Mouse (Mus musculus): ENCODE measurements around the gene Tfg. TPM values are rescaled to one million over a fixed set of nuclear protein-coding genes. Genes with fewer than 3 reads are reported as not detected.

Gene Tfg
- total and polyA plus RNA-seq, 3 experiments = 80.6 to 324 (median 112) TPM

DNA sequence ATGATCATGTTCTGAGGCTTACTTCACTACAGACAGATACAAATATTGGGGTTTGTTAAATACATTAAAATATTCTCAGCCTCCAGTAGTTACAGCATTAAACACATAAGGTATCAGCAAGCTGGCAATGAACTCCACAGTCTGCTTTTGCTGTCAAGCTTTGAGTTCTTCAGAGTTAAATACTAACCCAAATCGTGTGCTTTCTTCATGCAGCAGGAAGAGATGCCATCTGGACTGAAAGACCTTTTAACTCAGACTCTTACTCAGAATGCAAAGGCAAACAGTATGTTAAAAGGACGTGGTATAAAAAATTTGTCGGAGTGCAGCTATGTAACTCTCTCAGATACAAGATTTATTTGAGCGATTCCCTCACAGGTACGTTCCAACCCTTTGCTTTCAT lies 30.5 kb downstream of the Tfg start:
- TF ChIP-seq GATA1 (IDR thresholded peaks at IDR 0.05; ENCODE audit: borderline replicate concordance, low read length) (no peak), CTCF (IDR thresholded peaks at IDR 0.05; ENCODE audit: low read depth, low read length) (no peak), POLR2AphosphoS5 (IDR thresholded peaks at IDR 0.05; ENCODE audit: insufficient replicate concordance, low read depth, low read length) (no peak), TAL1 (conservative IDR thresholded peaks at IDR 0.05; ENCODE audit: low read depth, low read length) (no peak), GATA2 (IDR thresholded peaks at IDR 0.05; ENCODE audit: borderline replicate concordance, low read depth, low read length) (no peak)
- DNase-seq (ENCODE audit: low spot score) (no peak), ATAC-seq (ENCODE audit: extremely low read depth, insufficient number of reproducible peaks, low FRiP score, poor library complexity, severe bottlenecking) (no peak)
- Histone ChIP-seq H3K4me1 (ENCODE audit: insufficient read depth, low read depth, low read length) (no peaks in the 10 kb centered on the region), H3K9me3 (replicated peaks) (no peaks in the 10 kb centered on the region), H3K27me3 (ENCODE audit: insufficient read depth, low read length) (no peaks in the 10 kb centered on the region), H3K4me3 (ENCODE audit: low read depth, low read length) (no peak overlapping the region), H3K36me3 (replicated peaks) (peaks cover 56% of the 10 kb centered on the region)

DNA sequence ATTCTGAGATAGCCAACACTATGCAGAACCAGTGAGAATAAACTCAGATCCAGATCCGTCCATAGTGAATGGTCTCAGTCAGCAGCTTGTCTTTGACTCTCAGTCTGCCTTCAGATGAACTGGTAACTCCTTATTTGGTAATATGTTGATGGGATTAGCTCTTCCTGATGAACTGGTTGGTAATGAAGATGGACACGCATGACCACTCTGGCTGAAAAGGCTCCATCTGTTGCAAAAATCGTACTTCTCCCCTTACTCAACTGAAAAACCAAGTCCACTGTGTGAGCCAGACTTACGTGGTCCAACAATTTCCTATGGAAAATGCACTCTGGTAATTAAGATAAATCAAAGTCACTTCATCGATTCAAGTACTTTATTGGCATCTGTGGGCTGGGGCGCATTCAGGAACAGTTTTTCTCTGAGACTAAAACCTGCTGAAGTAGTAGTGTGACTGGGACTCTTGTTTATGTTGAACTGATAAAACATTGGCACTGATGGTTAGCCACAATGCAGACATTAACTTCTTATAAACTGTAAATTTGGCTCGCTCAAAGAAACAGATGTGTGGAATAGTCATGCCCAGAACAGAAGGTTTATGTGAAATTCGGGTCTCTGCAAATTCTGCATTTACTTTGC lies 36.1 kb downstream of the Tfg start:
- no peak for ATAC-seq (ENCODE audit: extremely low read depth, insufficient number of reproducible peaks, low FRiP score, poor library complexity, severe bottlenecking)
- no peak for TF ChIP-seq GATA1 (IDR thresholded peaks at IDR 0.05; ENCODE audit: borderline replicate concordance, low read length)
- TF ChIP-seq TAL1 (conservative IDR thresholded peaks at IDR 0.05; ENCODE audit: low read depth, low read length) = no peak
- TF ChIP-seq POLR2AphosphoS5 (IDR thresholded peaks at IDR 0.05; ENCODE audit: insufficient replicate concordance, low read depth, low read length) = no peak
- TF ChIP-seq CTCF (IDR thresholded peaks at IDR 0.05; ENCODE audit: low read depth, low read length) = no peak
- TF ChIP-seq GATA2 (IDR thresholded peaks at IDR 0.05; ENCODE audit: borderline replicate concordance, low read depth, low read length) = no peak

DNA sequence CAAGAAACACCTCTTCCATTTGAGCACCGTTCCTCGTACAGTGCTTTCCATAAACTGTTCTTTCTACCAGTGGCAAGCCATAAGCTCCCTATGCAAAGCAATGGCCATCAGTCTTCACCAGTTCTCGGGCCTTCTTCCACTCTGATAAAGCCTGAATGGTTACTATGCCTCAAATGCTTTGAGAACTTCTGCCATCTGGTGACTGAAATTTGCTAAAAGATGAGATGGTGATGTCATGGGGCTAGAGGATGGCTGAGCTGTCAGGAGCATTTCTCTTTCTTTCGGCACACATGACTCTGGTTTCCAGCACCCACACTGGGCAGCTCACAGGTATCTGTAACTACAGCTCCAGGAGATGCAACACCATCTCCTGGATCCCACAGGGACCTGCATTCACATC lies 40.1 kb downstream of the Tfg start:
- Histone ChIP-seq H3K4me1 (ENCODE audit: insufficient read depth, low read depth, low read length) (no peaks in the 10 kb centered on the region), H3K9me3 (replicated peaks) (no peaks in the 10 kb centered on the region), H3K4me3 (ENCODE audit: low read depth, low read length) (no peak overlapping the region), H3K27me3 (ENCODE audit: insufficient read depth, low read length) (peaks cover 9% of the 10 kb centered on the region), H3K36me3 (replicated peaks) (no peaks in the 10 kb centered on the region)
- TF ChIP-seq CTCF (IDR thresholded peaks at IDR 0.05; ENCODE audit: low read depth, low read length) (no peak), TAL1 (conservative IDR thresholded peaks at IDR 0.05; ENCODE audit: low read depth, low read length) (no peak), GATA1 (IDR thresholded peaks at IDR 0.05; ENCODE audit: borderline replicate concordance, low read length) (no peak), POLR2AphosphoS5 (IDR thresholded peaks at IDR 0.05; ENCODE audit: insufficient replicate concordance, low read depth, low read length) (no peak), GATA2 (IDR thresholded peaks at IDR 0.05; ENCODE audit: borderline replicate concordance, low read depth, low read length) (no peak)
- ATAC-seq (ENCODE audit: extremely low read depth, insufficient number of reproducible peaks, low FRiP score, poor library complexity, severe bottlenecking) (no peak), DNase-seq (ENCODE audit: low spot score) (no peak)

More for the DNA sequence above, 36.1 kb downstream of the Tfg start:
- Histone ChIP-seq H3K9me3 (replicated peaks) (no peaks in the 10 kb centered on the region), H3K4me3 (ENCODE audit: low read depth, low read length) (no peak overlapping the region), H3K4me1 (ENCODE audit: insufficient read depth, low read depth, low read length) (no peaks in the 10 kb centered on the region), H3K27me3 (ENCODE audit: insufficient read depth, low read length) (peaks cover 3% of the 10 kb centered on the region; the same call in 1 of the 2 replicates), H3K36me3 (replicated peaks) (peaks cover 21% of the 10 kb centered on the region)
- DNase-seq (ENCODE audit: low spot score) = no peak

DNA sequence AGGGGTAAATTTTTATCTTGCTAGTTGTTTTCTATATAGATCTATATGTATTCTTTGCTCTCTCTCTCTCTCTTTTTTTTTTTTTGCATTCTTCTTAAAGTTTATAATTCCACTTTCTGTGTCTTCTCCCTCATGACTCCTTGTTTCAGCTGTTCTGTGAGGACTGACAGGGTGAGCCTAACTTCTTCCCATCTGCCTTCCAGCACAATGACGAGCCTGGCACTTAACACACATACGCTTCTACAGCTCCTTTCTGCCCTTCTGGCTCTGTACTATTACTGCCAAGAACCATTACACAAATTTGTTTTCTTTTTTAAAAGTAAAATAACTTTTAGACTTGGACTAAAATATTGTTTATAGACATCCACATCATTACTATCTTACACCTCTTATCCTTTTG lies 43.8 kb downstream of the Tfg start:
- no peak for TF ChIP-seq POLR2AphosphoS5 (IDR thresholded peaks at IDR 0.05; ENCODE audit: insufficient replicate concordance, low read depth, low read length)
- no peak for TF ChIP-seq GATA2 (IDR thresholded peaks at IDR 0.05; ENCODE audit: borderline replicate concordance, low read depth, low read length)
- no peak for TF ChIP-seq CTCF (IDR thresholded peaks at IDR 0.05; ENCODE audit: low read depth, low read length)
- no peak for TF ChIP-seq GATA1 (IDR thresholded peaks at IDR 0.05; ENCODE audit: borderline replicate concordance, low read length)
- no peak for TF ChIP-seq TAL1 (conservative IDR thresholded peaks at IDR 0.05; ENCODE audit: low read depth, low read length)
- H3K27me3 ChIP-seq (ENCODE audit: insufficient read depth, low read length) = peaks cover 23% of the 10 kb centered on the region
- H3K4me3 ChIP-seq (ENCODE audit: low read depth, low read length) = no peak overlapping the region
- H3K9me3 ChIP-seq (replicated peaks) = no peaks in the 10 kb centered on the region
- H3K4me1 ChIP-seq (ENCODE audit: insufficient read depth, low read depth, low read length) = no peaks in the 10 kb centered on the region
- ATAC-seq (ENCODE audit: extremely low read depth, insufficient number of reproducible peaks, low FRiP score, poor library complexity, severe bottlenecking) (no peak), DNase-seq (ENCODE audit: low spot score) (no peak)
- H3K36me3 ChIP-seq (replicated peaks) = no peaks in the 10 kb centered on the region

DNA sequence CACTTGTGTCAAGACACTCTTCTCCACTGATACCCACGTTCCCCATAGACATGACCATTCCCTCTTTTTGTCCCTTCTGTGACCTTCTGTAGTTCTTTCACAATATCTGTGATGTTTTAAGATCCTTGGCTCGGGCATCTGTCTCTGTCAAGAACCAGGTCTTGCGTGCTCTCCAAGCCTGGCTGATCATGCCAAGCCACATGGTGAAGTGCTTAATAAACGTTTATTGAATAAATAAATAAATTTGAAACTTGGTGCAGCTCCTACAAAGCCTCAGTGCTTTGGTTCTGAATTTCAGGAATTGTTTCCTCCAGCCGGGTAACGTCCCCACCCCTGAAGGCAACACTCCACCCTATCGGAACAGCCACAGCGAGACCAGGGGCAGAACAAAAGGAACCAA lies 46.3 kb downstream of the Tfg start:
- no peak overlapping the region for H3K4me3 ChIP-seq (ENCODE audit: low read depth, low read length)
- ATAC-seq (ENCODE audit: extremely low read depth, insufficient number of reproducible peaks, low FRiP score, poor library complexity, severe bottlenecking) (no peak), DNase-seq (ENCODE audit: low spot score) (no peak)
- H3K36me3 ChIP-seq (replicated peaks) = no peaks in the 10 kb centered on the region
- TF ChIP-seq GATA1 (IDR thresholded peaks at IDR 0.05; ENCODE audit: borderline replicate concordance, low read length) = no peak
- no peak for TF ChIP-seq CTCF (IDR thresholded peaks at IDR 0.05; ENCODE audit: low read depth, low read length)
- TF ChIP-seq POLR2AphosphoS5 (IDR thresholded peaks at IDR 0.05; ENCODE audit: insufficient replicate concordance, low read depth, low read length) = no peak
- no peaks in the 10 kb centered on the region for H3K4me1 ChIP-seq (ENCODE audit: insufficient read depth, low read depth, low read length)
- peaks cover 24% of the 10 kb centered on the region for H3K27me3 ChIP-seq (ENCODE audit: insufficient read depth, low read length)
- no peaks in the 10 kb centered on the region for H3K9me3 ChIP-seq (replicated peaks)

DNA sequence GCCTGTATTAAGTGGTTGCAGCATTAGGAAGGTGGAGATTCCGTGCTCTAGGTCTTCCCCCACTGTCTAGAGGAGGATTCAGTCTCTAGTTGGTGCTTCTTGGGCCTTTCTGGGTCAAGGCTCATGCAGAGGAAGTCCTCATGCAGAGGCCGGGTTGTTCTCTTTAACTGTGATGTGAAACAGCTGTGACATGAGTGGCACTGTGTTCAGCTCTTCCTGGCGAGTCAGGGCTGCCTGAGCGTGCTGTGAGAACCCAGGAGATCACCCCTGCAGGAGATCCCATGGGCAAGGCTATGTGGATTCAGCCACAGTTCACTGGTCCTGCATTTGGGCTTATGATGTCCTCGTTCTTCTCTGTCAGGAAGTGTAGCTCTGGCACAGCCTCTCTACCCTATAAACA lies 47.7 kb downstream of the Tfg start:
- Histone ChIP-seq H3K36me3 (replicated peaks) (no peaks in the 10 kb centered on the region), H3K27me3 (ENCODE audit: insufficient read depth, low read length) (peaks cover 18% of the 10 kb centered on the region), H3K4me1 (ENCODE audit: insufficient read depth, low read depth, low read length) (no peaks in the 10 kb centered on the region), H3K4me3 (ENCODE audit: low read depth, low read length) (no peak overlapping the region), H3K9me3 (replicated peaks) (no peaks in the 10 kb centered on the region)
- no peak for ATAC-seq (ENCODE audit: extremely low read depth, insufficient number of reproducible peaks, low FRiP score, poor library complexity, severe bottlenecking)
- no peak for DNase-seq (ENCODE audit: low spot score)
- no peak for TF ChIP-seq TAL1 (conservative IDR thresholded peaks at IDR 0.05; ENCODE audit: low read depth, low read length)
- no peak for TF ChIP-seq GATA1 (IDR thresholded peaks at IDR 0.05; ENCODE audit: borderline replicate concordance, low read length)
- no peak for TF ChIP-seq GATA2 (IDR thresholded peaks at IDR 0.05; ENCODE audit: borderline replicate concordance, low read depth, low read length)
- no peak for TF ChIP-seq CTCF (IDR thresholded peaks at IDR 0.05; ENCODE audit: low read depth, low read length)
- TF ChIP-seq POLR2AphosphoS5 (IDR thresholded peaks at IDR 0.05; ENCODE audit: insufficient replicate concordance, low read depth, low read length) = no peak
